Mouse (Mus musculus): ENCODE measurements at regions not wholly inside any gene's neighbourhood (a gene's known extent, or its start where the extent isn't known, plus 50 kb on each side); places are given as distances from the start of the nearest gene placed in this dataset.

GRCm38 (mm10) chr14:120136736-120137135 is 94.5 kb upstream of the Oxgr1 start:
- H3K4me3 ChIP-seq: no peak overlapping the region
- H3K27ac ChIP-seq: no peak overlapping the region
- H3K4me1 ChIP-seq (ENCODE audit: control insufficient read depth, insufficient read depth, low read length): peaks cover 7% of the 10 kb centered on the region; the same call in 1 of the 2 replicates
- H3K9ac ChIP-seq (ENCODE audit: low read depth, low read length): no peak overlapping the region
- H3K27me3 ChIP-seq (ENCODE audit: control insufficient read depth, insufficient read depth, low read length): no peaks in the 10 kb centered on the region
- WGBS: 52% methylated on average over 8 of the region's 8 CpGs
- intact Hi-C loops (cut with DNase I): loop anchor here (2.0 to 10.0 kb wide), 2 partner anchors 340 to 528 kb away; no protein-coding TSS in a partner anchor
- peak in 1 of 2 experiments; percentile 29 for DNase-seq
- no peaks in the 10 kb centered on the region for H3K79me2 ChIP-seq (replicated peaks; ENCODE audit: control insufficient read depth, insufficient read depth, low read length)
- H3K36me3 ChIP-seq (ENCODE audit: control insufficient read depth, insufficient read depth, low read length): no peaks in the 10 kb centered on the region
- TF ChIP-seq EP300 (IDR thresholded peaks at IDR 0.05; ENCODE audit: insufficient read depth, low read depth, low read length): no peak
- no peak for TF ChIP-seq POLR2A (IDR thresholded peaks at IDR 0.05; ENCODE audit: insufficient read depth, low read depth, low read length)
- no peak for TF ChIP-seq CTCF (IDR thresholded peaks at IDR 0.05)

- peak; percentile 97 for TF ChIP-seq EP300 (IDR thresholded peaks at IDR 0.05; ENCODE audit: insufficient read depth, low read depth, low read length)
- TF ChIP-seq CTCF (IDR thresholded peaks at IDR 0.05): no peak
- TF ChIP-seq POLR2A (IDR thresholded peaks at IDR 0.05; ENCODE audit: insufficient read depth, low read depth, low read length): peak; percentile 41; the same call in 1 of the 2 replicates
- H3K9ac ChIP-seq (ENCODE audit: low read depth, low read length): no peak overlapping the region
- intact Hi-C loops (cut with DNase I): loop anchor here (1.0 to 10.0 kb wide), 4 partner anchors 126 to 527 kb away; no protein-coding TSS in a partner anchor
- peaks cover 7% of the 10 kb centered on the region; the same call in 1 of the 2 replicates for H3K4me1 ChIP-seq (ENCODE audit: control insufficient read depth, insufficient read depth, low read length)
- no peaks in the 10 kb centered on the region for H3K79me2 ChIP-seq (replicated peaks; ENCODE audit: control insufficient read depth, insufficient read depth, low read length)
- H3K36me3 ChIP-seq (ENCODE audit: control insufficient read depth, insufficient read depth, low read length): no peaks in the 10 kb centered on the region
- peak overlapping the region; percentile 3; the same call in 1 of the 2 replicates for H3K4me3 ChIP-seq
- H3K27me3 ChIP-seq (ENCODE audit: control insufficient read depth, insufficient read depth, low read length): no peaks in the 10 kb centered on the region
- peak; percentile 93 to 98 for DNase-seq
- peak overlapping the region; percentile 54 for H3K27ac ChIP-seq
- 3% methylated on average over 21 of the region's 21 CpGs for WGBS
Observed at GRCm38 (mm10) chr14:120137680-120138136, 95.5 kb upstream of the Oxgr1 start.

GRCm38 (mm10) chr14:120138546-120138945 is 96.3 kb upstream of the Oxgr1 start:
- Histone ChIP-seq H3K9ac (ENCODE audit: low read depth, low read length) (no peak overlapping the region), H3K27me3 (ENCODE audit: control insufficient read depth, insufficient read depth, low read length) (no peaks in the 10 kb centered on the region), H3K4me3 (no peak overlapping the region), H3K4me1 (ENCODE audit: control insufficient read depth, insufficient read depth, low read length) (peaks cover 7% of the 10 kb centered on the region; the same call in 1 of the 2 replicates), H3K27ac (no peak overlapping the region), H3K36me3 (ENCODE audit: control insufficient read depth, insufficient read depth, low read length) (no peaks in the 10 kb centered on the region), H3K79me2 (replicated peaks; ENCODE audit: control insufficient read depth, insufficient read depth, low read length) (no peaks in the 10 kb centered on the region)
- intact Hi-C loops (cut with DNase I): loop anchor here (1.0 to 10.0 kb wide), 3 partner anchors 125 to 526 kb away; no protein-coding TSS in a partner anchor
- 67% methylated on average over 5 of the region's 5 CpGs for WGBS
- DNase-seq: no peak
- TF ChIP-seq CTCF (IDR thresholded peaks at IDR 0.05) (no peak), EP300 (IDR thresholded peaks at IDR 0.05; ENCODE audit: insufficient read depth, low read depth, low read length) (no peak), POLR2A (IDR thresholded peaks at IDR 0.05; ENCODE audit: insufficient read depth, low read depth, low read length) (no peak)

- H3K27me3 ChIP-seq (ENCODE audit: control insufficient read depth, insufficient read depth, low read length): no peaks in the 10 kb centered on the region
- TF ChIP-seq EP300 (IDR thresholded peaks at IDR 0.05; ENCODE audit: insufficient read depth, low read depth, low read length) (no peak), POLR2A (IDR thresholded peaks at IDR 0.05; ENCODE audit: insufficient read depth, low read depth, low read length) (no peak), CTCF (IDR thresholded peaks at IDR 0.05) (no peak)
- 95% methylated on average over 14 of the region's 14 CpGs for WGBS
- no peak for DNase-seq
- intact Hi-C loops (cut with DNase I): loop anchor here (10.0 kb wide), 1 partner anchor 526 kb away; no protein-coding TSS in a partner anchor
- H3K36me3 ChIP-seq (ENCODE audit: control insufficient read depth, insufficient read depth, low read length): no peaks in the 10 kb centered on the region
- H3K9ac ChIP-seq (ENCODE audit: low read depth, low read length): no peak overlapping the region
- no peak overlapping the region for H3K27ac ChIP-seq
- no peak overlapping the region for H3K4me3 ChIP-seq
- H3K79me2 ChIP-seq (replicated peaks; ENCODE audit: control insufficient read depth, insufficient read depth, low read length): no peaks in the 10 kb centered on the region
- H3K4me1 ChIP-seq (ENCODE audit: control insufficient read depth, insufficient read depth, low read length): peaks cover 7% of the 10 kb centered on the region; the same call in 1 of the 2 replicates
Observed at GRCm38 (mm10) chr14:120139256-120139655, 97.0 kb upstream of the Oxgr1 start.

GRCm38 (mm10) chr14:120139671-120140071 is 97.4 kb upstream of the Oxgr1 start:
- H3K4me1 ChIP-seq (ENCODE audit: control insufficient read depth, insufficient read depth, low read length): peaks cover 5% of the 10 kb centered on the region; the same call in 1 of the 2 replicates
- no peaks in the 10 kb centered on the region for H3K36me3 ChIP-seq (ENCODE audit: control insufficient read depth, insufficient read depth, low read length)
- H3K27me3 ChIP-seq (ENCODE audit: control insufficient read depth, insufficient read depth, low read length): no peaks in the 10 kb centered on the region
- H3K27ac ChIP-seq: no peak overlapping the region
- 77% methylated on average over 16 of the region's 16 CpGs for WGBS
- no peaks in the 10 kb centered on the region for H3K79me2 ChIP-seq (replicated peaks; ENCODE audit: control insufficient read depth, insufficient read depth, low read length)
- TF ChIP-seq CTCF (IDR thresholded peaks at IDR 0.05) (no peak), POLR2A (IDR thresholded peaks at IDR 0.05; ENCODE audit: insufficient read depth, low read depth, low read length) (no peak), EP300 (IDR thresholded peaks at IDR 0.05; ENCODE audit: insufficient read depth, low read depth, low read length) (no peak)
- H3K9ac ChIP-seq (ENCODE audit: low read depth, low read length): no peak overlapping the region
- no peak overlapping the region for H3K4me3 ChIP-seq
- intact Hi-C loops (cut with DNase I): loop anchor here (10.0 kb wide), 1 partner anchor 525 kb away; no protein-coding TSS in a partner anchor
- no peak for DNase-seq

GRCm38 (mm10) chr14:120140211-120140610 is 98.0 kb upstream of the Oxgr1 start:
- H3K79me2 ChIP-seq (replicated peaks; ENCODE audit: control insufficient read depth, insufficient read depth, low read length): no peaks in the 10 kb centered on the region
- no peak for TF ChIP-seq CTCF (IDR thresholded peaks at IDR 0.05)
- TF ChIP-seq EP300 (IDR thresholded peaks at IDR 0.05; ENCODE audit: insufficient read depth, low read depth, low read length): no peak
- no peak for TF ChIP-seq POLR2A (IDR thresholded peaks at IDR 0.05; ENCODE audit: insufficient read depth, low read depth, low read length)
- H3K9ac ChIP-seq (ENCODE audit: low read depth, low read length): no peak overlapping the region
- WGBS: 96% methylated on average over 8 of the region's 8 CpGs
- peaks cover 3% of the 10 kb centered on the region; the same call in 1 of the 2 replicates for H3K4me1 ChIP-seq (ENCODE audit: control insufficient read depth, insufficient read depth, low read length)
- intact Hi-C loops (cut with DNase I): no loop called here
- H3K27me3 ChIP-seq (ENCODE audit: control insufficient read depth, insufficient read depth, low read length): no peaks in the 10 kb centered on the region
- H3K4me3 ChIP-seq: no peak overlapping the region
- H3K36me3 ChIP-seq (ENCODE audit: control insufficient read depth, insufficient read depth, low read length): no peaks in the 10 kb centered on the region
- no peak overlapping the region for H3K27ac ChIP-seq
- DNase-seq: no peak

All from heart, adult 2 months (tissue).